Mouse (Mus musculus) hindbrain, embryonic 15.5 days (tissue): ENCODE results near the gene S100a3. TPM values are rescaled to one million over a fixed set of nuclear protein-coding genes. Genes with fewer than 3 reads are reported as not detected.
A peak's percentile ranks its signal among the peaks of the same experiment; 100 is the strongest.

ENCODE experiments used
- ATAC-seq: fragments of 200-750 bp; cut with Nextera tagmentation; 2 replicates; pipeline ENCODE4 v1.8.0; 2017; ENCODE audit warnings: low read depth, moderate number of reproducible peaks, moderate TSS enrichment; ENCODE audit not compliant: low FRiP score
- H3K27ac ChIP-seq: fragments of 300-500 bp; sonication (generic); replicated peaks from 2 replicates; pipeline ENCODE4 v1.5.1; 2015; ENCODE audit warnings: mild to moderate bottlenecking, inconsistent platforms
- H3K27me3 ChIP-seq: fragments of 300-500 bp; sonication (generic); 2 replicates; pipeline ENCODE4 v1.6.1; 2015; ENCODE audit warnings: control low read depth, inconsistent platforms
- H3K36me3 ChIP-seq: fragments of 300-500 bp; sonication (generic); 2 replicates; pipeline ENCODE4 v1.6.1; 2015; ENCODE audit warnings: control low read depth, inconsistent platforms
- H3K4me1 ChIP-seq: fragments of 300-500 bp; sonication (generic); replicated peaks from 2 replicates; pipeline ENCODE4 v1.6.1; 2015; ENCODE audit warnings: control low read depth, inconsistent platforms
- H3K4me2 ChIP-seq: fragments of 300-500 bp; sonication (generic); 2 replicates; pipeline ENCODE4 v1.6.1; 2015; ENCODE audit warnings: moderate library complexity, mild to moderate bottlenecking, inconsistent platforms
- H3K4me3 ChIP-seq: fragments of 300-500 bp; sonication (generic); 2 replicates; pipeline ENCODE4 v1.5.1; 2015; ENCODE audit warnings: mild to moderate bottlenecking, inconsistent platforms
- H3K9ac ChIP-seq: fragments of 300-500 bp; sonication (generic); 2 replicates; pipeline ENCODE4 v1.6.1; 2015; ENCODE audit warnings: inconsistent platforms
- H3K9me3 ChIP-seq: fragments of 300-500 bp; sonication (generic); 2 replicates; pipeline ENCODE4 v1.6.1; 2016; ENCODE audit warnings: control low read depth, inconsistent platforms
- WGBS: fragments of 180-500 bp; shearing (Covaris S2); methylation state at CpG from one replicate; pipeline ENCODE4 v1.1.7; 2015; 5-methylcytosine and 5-hydroxymethylcytosine counted together
- polyA plus RNA-seq: library from polyadenylated mRNA; unstranded; fragments of >200 nt; fragmentation: Nextera tagmentation; extraction: Ambion mirVana; gene quantifications from 2 replicates; pipeline ENCODE4 v1.2.1, GENCODE M21; 2015

S100a3 gene
- polyA plus RNA-seq, 1 experiment from 2014 or later, result 2.7 TPM

GRCm38 (mm10) chr3:90615911-90616310 lies 55.5 kb downstream of the S100a3 start:
- Histone ChIP-seq H3K4me3 (no peak overlapping the region), H3K9ac (no peak overlapping the region), H3K36me3 (no peaks in the 10 kb centered on the region), H3K27me3 (0 out of 2 replicates have a peak, but pooled peaks cover 4% of the 10 kb centered on the region), H3K27ac (no peak overlapping the region), H3K4me2 (no peak overlapping the region), H3K4me1 (peaks cover 9% of the 10 kb centered on the region), H3K9me3 (no peaks in the 10 kb centered on the region)
- 62% methylated on average over 1 of the region's 1 CpGs for WGBS
- ATAC-seq, result no peak

GRCm38 (mm10) chr3:90617586-90617985 lies 57.2 kb downstream of the S100a3 start:
- 0 out of 2 replicates have a peak, but pooled peaks cover 4% of the 10 kb centered on the region for H3K27me3 ChIP-seq
- H3K4me1 ChIP-seq, result peaks cover 8% of the 10 kb centered on the region
- H3K9ac ChIP-seq, result no peak overlapping the region

GRCm38 (mm10) chr3:90621552-90621951 lies 61.2 kb downstream of the S100a3 start:
- peaks cover 12% of the 10 kb centered on the region for H3K4me1 ChIP-seq
- no peak overlapping the region for H3K4me2 ChIP-seq
- H3K4me3 ChIP-seq, result no peak overlapping the region
- no peak for ATAC-seq
- WGBS, result 58% methylated on average over 7 of the region's 7 CpGs
- no peaks in the 10 kb centered on the region for H3K36me3 ChIP-seq
- no peaks in the 10 kb centered on the region for H3K27me3 ChIP-seq
- no peaks in the 10 kb centered on the region for H3K9me3 ChIP-seq
- H3K9ac ChIP-seq, result no peak overlapping the region
- no peak overlapping the region for H3K27ac ChIP-seq

More at GRCm38 (mm10) chr3:90617586-90617985, 57.2 kb downstream of the S100a3 start:
- Histone ChIP-seq H3K36me3 (no peaks in the 10 kb centered on the region), H3K4me2 (no peak overlapping the region), H3K4me3 (no peak overlapping the region), H3K9me3 (no peaks in the 10 kb centered on the region), H3K27ac (no peak overlapping the region)
- WGBS, result 15% methylated on average over 1 of the region's 1 CpGs
- no peak for ATAC-seq

GRCm38 (mm10) chr3:90623435-90624071 lies 63.2 kb downstream of the S100a3 start:
- Histone ChIP-seq H3K27ac (peak overlapping the region; percentile 34), H3K27me3 (no peaks in the 10 kb centered on the region), H3K9me3 (no peaks in the 10 kb centered on the region), H3K36me3 (no peaks in the 10 kb centered on the region), H3K4me1 (peaks cover 12% of the 10 kb centered on the region), H3K4me2 (no peak overlapping the region), H3K4me3 (no peak overlapping the region), H3K9ac (no peak overlapping the region)
- 0% methylated on average over 2 of the region's 2 CpGs for whole genome bisulfite sequencing
- ATAC-seq, result 0 out of 2 replicates have a peak, but pooled peaks have one; percentile 40

GRCm38 (mm10) chr3:90625496-90625895 lies 65.1 kb downstream of the S100a3 start:
- Histone ChIP-seq H3K4me2 (no peak overlapping the region), H3K9ac (no peak overlapping the region), H3K4me1 (peaks cover 12% of the 10 kb centered on the region), H3K27me3 (no peaks in the 10 kb centered on the region), H3K27ac (no peak overlapping the region), H3K4me3 (no peak overlapping the region), H3K36me3 (no peaks in the 10 kb centered on the region), H3K9me3 (no peaks in the 10 kb centered on the region)
- ATAC-seq, result no peak
- 69% methylated on average over 5 of the region's 5 CpGs for WGBS

- 77% methylated on average over 9 of the region's 9 CpGs for WGBS
- Histone ChIP-seq H3K9ac (no peak overlapping the region), H3K27ac (no peak overlapping the region), H3K4me1 (peaks cover 12% of the 10 kb centered on the region), H3K27me3 (no peaks in the 10 kb centered on the region), H3K36me3 (no peaks in the 10 kb centered on the region), H3K4me2 (no peak overlapping the region), H3K4me3 (no peak overlapping the region), H3K9me3 (no peaks in the 10 kb centered on the region)
- no peak for ATAC-seq
Observed at GRCm38 (mm10) chr3:90626266-90627021, 66.1 kb downstream of the S100a3 start.

- WGBS, result 97% methylated on average over 5 of the region's 5 CpGs
- Histone ChIP-seq H3K4me3 (no peak overlapping the region), H3K4me2 (no peak overlapping the region), H3K4me1 (peaks cover 12% of the 10 kb centered on the region), H3K9ac (no peak overlapping the region), H3K27ac (no peak overlapping the region), H3K27me3 (no peaks in the 10 kb centered on the region), H3K9me3 (no peaks in the 10 kb centered on the region), H3K36me3 (no peaks in the 10 kb centered on the region)
- ATAC-seq, result no peak
Observed at GRCm38 (mm10) chr3:90627366-90627765, 67.0 kb downstream of the S100a3 start.

- Histone ChIP-seq H3K36me3 (no peaks in the 10 kb centered on the region), H3K9ac (no peak overlapping the region), H3K9me3 (no peaks in the 10 kb centered on the region), H3K27ac (no peak overlapping the region), H3K4me1 (peaks cover 12% of the 10 kb centered on the region), H3K4me3 (no peak overlapping the region), H3K27me3 (no peaks in the 10 kb centered on the region), H3K4me2 (no peak overlapping the region)
- 69% methylated on average over 4 of the region's 4 CpGs for WGBS
- ATAC-seq, result no peak
Observed at GRCm38 (mm10) chr3:90627807-90628206, 67.4 kb downstream of the S100a3 start.

GRCm38 (mm10) chr3:90629298-90629697 lies 68.9 kb downstream of the S100a3 start:
- ATAC-seq, result no peak
- H3K27me3 ChIP-seq, result no peaks in the 10 kb centered on the region
- no peak overlapping the region for H3K4me2 ChIP-seq
- no peak overlapping the region for H3K4me3 ChIP-seq
- no peaks in the 10 kb centered on the region for H3K9me3 ChIP-seq
- WGBS, result 87% methylated on average over 2 of the region's 2 CpGs
- no peaks in the 10 kb centered on the region for H3K36me3 ChIP-seq
- H3K9ac ChIP-seq, result no peak overlapping the region
- no peak overlapping the region for H3K27ac ChIP-seq
- H3K4me1 ChIP-seq, result no peaks in the 10 kb centered on the region

GRCm38 (mm10) chr3:90631984-90632383 lies 71.6 kb downstream of the S100a3 start:
- ATAC-seq, result no peak
- Histone ChIP-seq H3K27me3 (no peaks in the 10 kb centered on the region), H3K4me3 (no peak overlapping the region), H3K4me1 (no peaks in the 10 kb centered on the region), H3K9ac (no peak overlapping the region), H3K4me2 (no peak overlapping the region), H3K9me3 (no peaks in the 10 kb centered on the region), H3K27ac (no peak overlapping the region), H3K36me3 (no peaks in the 10 kb centered on the region)
- 86% methylated on average over 2 of the region's 2 CpGs for WGBS

- ATAC-seq, result no peak
- H3K27ac ChIP-seq, result no peak overlapping the region
- no peak overlapping the region for H3K9ac ChIP-seq
- H3K4me3 ChIP-seq, result no peak overlapping the region
- H3K27me3 ChIP-seq, result no peaks in the 10 kb centered on the region
- H3K9me3 ChIP-seq, result no peaks in the 10 kb centered on the region
- no peak overlapping the region for H3K4me2 ChIP-seq
- H3K36me3 ChIP-seq, result no peaks in the 10 kb centered on the region
- no peaks in the 10 kb centered on the region for H3K4me1 ChIP-seq
- WGBS, result 91% methylated on average over 1 of the region's 1 CpGs
Observed at GRCm38 (mm10) chr3:90638511-90639275, 78.3 kb downstream of the S100a3 start.
